Mouse (Mus musculus): ENCODE results near the gene Pwwp2b. TPM values are rescaled to one million over a fixed set of nuclear protein-coding genes. Genes with fewer than 3 reads are reported as not detected.

Gene Pwwp2b
- polyA plus RNA-seq, 1 experiment from 2014 or later = 11.7 TPM

DNA sequence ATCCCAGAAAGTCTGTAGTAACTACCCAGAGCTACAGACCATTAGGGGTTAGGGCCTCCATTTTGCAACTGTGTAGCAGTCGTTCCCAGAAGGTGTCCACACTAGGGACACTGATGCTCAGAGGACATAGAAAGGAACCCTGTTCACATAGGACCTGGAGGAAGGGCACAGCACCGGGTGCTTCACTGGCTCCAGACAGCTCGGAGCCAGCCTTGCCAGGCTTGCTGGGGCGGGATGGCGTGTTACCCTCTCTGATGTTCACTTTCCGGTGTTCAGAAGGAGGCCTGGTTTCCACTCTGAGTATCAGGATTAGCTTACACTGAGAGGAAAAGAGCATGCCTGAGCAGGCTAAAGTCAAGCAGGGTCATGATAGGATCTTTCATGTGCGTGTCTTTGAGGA lies 32.3 kb upstream of the Pwwp2b start:
- H3K4me3 ChIP-seq = no peak overlapping the region
- ATAC-seq (ENCODE audit: low FRiP score, low read depth) = no peak
- no peaks in the 10 kb centered on the region for H3K9me3 ChIP-seq
- H3K4me1 ChIP-seq = peaks cover 17% of the 10 kb centered on the region
- 85% methylated on average over 7 of the region's 7 CpGs for WGBS
- no peaks in the 10 kb centered on the region for H3K27me3 ChIP-seq
- no peak overlapping the region for H3K27ac ChIP-seq
- no peak overlapping the region for H3K4me2 ChIP-seq (replicated peaks)
- H3K9ac ChIP-seq = no peak overlapping the region
- no peaks in the 10 kb centered on the region for H3K36me3 ChIP-seq

DNA sequence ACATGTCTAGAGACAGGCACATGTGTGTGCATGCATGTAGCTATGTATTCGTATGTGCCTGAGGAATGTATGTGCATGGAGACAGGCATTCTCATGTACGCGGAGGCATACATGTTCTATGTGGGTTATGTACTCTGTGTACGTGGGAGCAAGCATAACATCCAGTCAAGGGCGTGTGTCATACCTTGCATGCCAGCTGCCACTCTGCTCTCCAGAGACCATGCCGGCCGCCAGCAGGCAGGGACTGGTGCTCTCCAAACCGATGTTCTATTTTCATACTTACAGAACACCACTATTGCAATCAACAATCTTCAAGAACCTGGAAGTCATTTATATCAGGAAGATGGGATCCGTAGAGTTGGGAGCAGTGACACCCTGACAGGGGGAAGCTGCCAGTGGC lies 31.8 kb upstream of the Pwwp2b start:
- Histone ChIP-seq H3K27me3 (no peaks in the 10 kb centered on the region), H3K27ac (no peak overlapping the region), H3K4me2 (replicated peaks) (no peak overlapping the region), H3K9me3 (no peaks in the 10 kb centered on the region), H3K36me3 (no peaks in the 10 kb centered on the region), H3K4me1 (peaks cover 17% of the 10 kb centered on the region), H3K9ac (no peak overlapping the region), H3K4me3 (no peak overlapping the region)
- 92% methylated on average over 9 of the region's 9 CpGs for WGBS
- ATAC-seq (ENCODE audit: low FRiP score, low read depth) = no peak

DNA sequence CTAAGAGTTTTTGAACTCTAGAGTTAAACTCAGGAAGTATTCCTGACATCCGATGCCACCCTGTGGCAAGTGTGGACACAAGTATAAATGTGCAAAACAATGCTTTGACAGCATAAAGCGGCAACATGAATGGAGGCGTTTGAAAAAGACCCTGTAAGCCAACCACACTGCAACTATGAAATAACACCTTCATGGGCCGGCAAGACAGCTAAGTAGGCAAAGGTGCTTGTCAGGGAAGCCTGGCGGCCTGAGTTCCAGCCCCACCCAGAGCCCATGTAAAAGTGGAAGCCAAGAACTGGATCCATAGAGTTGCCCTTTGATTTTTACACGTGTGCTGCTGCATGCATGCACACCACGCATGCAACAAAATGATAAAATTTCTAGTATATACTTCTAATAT lies 31.2 kb upstream of the Pwwp2b start:
- Histone ChIP-seq H3K4me3 (no peak overlapping the region), H3K4me1 (peaks cover 17% of the 10 kb centered on the region), H3K36me3 (no peaks in the 10 kb centered on the region), H3K9me3 (no peaks in the 10 kb centered on the region), H3K4me2 (replicated peaks) (no peak overlapping the region), H3K27ac (no peak overlapping the region), H3K9ac (no peak overlapping the region), H3K27me3 (no peaks in the 10 kb centered on the region)
- ATAC-seq (ENCODE audit: low FRiP score, low read depth) = no peak
- WGBS = 80% methylated on average over 7 of the region's 7 CpGs

DNA sequence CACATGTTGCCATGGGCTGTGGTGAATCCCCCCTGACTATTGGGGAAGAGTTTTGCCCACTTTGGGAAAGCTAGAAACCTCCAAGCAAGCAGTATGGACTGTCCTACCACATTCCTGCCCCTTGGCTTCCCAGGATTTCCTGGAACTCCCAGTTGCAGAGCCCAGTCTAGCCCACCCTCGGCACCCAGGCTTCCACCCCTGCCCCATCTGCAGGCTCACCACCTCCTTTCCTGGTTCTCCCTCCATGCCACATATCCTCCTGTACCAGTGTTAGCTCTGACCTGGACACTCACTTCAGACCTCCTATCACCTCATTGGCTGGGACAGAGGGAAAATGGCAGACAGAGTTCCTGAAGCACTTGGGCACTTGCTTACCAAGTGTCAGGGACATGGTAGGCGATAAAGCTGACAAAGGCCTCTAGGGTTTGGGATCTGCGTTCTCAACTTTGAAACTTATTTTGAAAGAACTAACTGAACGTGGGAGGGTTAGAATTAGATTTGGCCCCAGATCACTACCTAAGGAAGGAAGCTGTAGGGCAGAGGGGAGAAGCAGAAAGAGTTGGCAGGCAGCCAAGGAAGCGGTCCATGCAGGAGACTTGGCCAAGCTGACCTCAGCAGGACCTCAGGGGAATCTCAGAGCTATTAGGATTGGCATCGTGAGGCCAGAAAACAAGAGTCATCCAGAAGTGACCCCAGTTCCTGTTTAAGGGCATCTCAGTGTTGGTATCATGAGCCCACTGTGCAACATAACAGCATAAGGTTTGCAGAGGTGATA lies 29.5 kb upstream of the Pwwp2b start:
- Histone ChIP-seq H3K4me3 (no peak overlapping the region), H3K27me3 (no peaks in the 10 kb centered on the region), H3K4me2 (replicated peaks) (no peak overlapping the region), H3K4me1 (peaks cover 10% of the 10 kb centered on the region; the same call in 1 of the 2 replicates), H3K9me3 (no peaks in the 10 kb centered on the region), H3K9ac (no peak overlapping the region), H3K36me3 (no peaks in the 10 kb centered on the region), H3K27ac (no peak overlapping the region)
- ATAC-seq (ENCODE audit: low FRiP score, low read depth) = no peak
- WGBS = 65% methylated on average over 6 of the region's 6 CpGs

DNA sequence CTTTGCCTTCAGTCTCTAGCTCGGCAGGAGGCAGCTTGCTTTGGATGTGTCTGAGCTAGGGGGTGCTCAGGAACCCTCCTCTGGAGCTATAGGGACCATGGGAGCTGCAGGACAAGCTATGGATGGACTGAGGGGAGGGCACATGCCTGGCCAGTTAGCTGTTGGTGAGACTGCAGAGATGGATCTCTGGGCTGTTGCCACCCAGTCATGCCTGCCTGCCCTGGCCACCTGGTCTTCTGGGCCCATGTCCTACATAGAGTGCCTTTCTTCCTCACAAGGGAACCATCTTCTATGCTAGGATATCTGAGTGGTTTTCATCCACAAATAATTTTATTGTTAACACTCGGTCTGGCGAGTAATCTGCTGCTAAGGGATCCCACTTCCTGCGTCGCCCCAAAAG lies 28.8 kb upstream of the Pwwp2b start:
- 78% methylated on average over 5 of the region's 5 CpGs for WGBS
- Histone ChIP-seq H3K9me3 (no peaks in the 10 kb centered on the region), H3K36me3 (no peaks in the 10 kb centered on the region), H3K27me3 (no peaks in the 10 kb centered on the region), H3K4me2 (replicated peaks) (no peak overlapping the region), H3K9ac (no peak overlapping the region), H3K27ac (no peak overlapping the region), H3K4me1 (peaks cover 9% of the 10 kb centered on the region; the same call in 1 of the 2 replicates), H3K4me3 (no peak overlapping the region)
- ATAC-seq (ENCODE audit: low FRiP score, low read depth) = no peak

DNA sequence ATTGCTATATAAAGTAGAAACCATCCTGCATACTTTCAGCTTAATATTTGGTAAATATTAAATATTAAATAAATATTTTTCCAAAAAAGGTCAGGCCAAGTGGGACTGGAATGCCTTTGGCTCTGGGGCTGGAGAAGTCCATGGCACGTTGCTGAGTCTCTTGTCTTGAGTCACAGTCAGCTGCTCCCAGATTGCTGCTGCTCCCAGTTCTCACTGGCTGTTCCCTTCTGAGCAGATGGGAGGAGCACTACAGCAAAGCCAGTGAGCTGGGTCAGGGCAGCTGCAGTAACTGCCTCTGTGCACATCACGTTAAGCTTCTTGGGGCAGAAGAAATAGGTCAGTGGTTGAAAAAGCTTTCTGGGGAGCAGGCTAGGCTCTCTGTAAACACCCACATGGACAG lies 28.0 kb upstream of the Pwwp2b start:
- Histone ChIP-seq H3K27ac (no peak overlapping the region), H3K4me3 (no peak overlapping the region), H3K9ac (no peak overlapping the region), H3K9me3 (no peaks in the 10 kb centered on the region), H3K27me3 (no peaks in the 10 kb centered on the region), H3K4me1 (peaks cover 9% of the 10 kb centered on the region; the same call in 1 of the 2 replicates), H3K36me3 (no peaks in the 10 kb centered on the region), H3K4me2 (replicated peaks) (no peak overlapping the region)
- WGBS = 40% methylated on average over 2 of the region's 2 CpGs
- ATAC-seq (ENCODE audit: low FRiP score, low read depth) = no peak

DNA sequence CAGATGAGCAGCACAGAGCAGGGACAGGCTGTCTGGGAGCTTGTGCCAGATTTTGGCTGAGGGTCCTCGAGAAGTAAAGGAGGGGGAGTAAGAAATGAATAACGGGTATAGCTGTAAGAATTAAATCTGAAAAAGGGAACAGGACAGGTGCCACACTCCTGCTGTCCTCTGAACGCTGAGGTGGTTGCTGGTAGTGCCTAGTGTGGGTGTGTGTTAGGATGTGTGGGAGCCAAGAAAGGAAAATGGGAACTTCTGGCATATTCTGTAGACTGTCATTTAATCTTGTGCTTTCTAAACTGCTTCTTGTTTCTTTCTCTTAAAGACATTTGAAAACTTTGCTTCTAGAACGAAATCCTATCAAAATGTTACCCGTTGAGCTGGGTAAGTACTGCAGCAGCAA lies 27.2 kb upstream of the Pwwp2b start:
- WGBS = 78% methylated on average over 5 of the region's 5 CpGs

DNA sequence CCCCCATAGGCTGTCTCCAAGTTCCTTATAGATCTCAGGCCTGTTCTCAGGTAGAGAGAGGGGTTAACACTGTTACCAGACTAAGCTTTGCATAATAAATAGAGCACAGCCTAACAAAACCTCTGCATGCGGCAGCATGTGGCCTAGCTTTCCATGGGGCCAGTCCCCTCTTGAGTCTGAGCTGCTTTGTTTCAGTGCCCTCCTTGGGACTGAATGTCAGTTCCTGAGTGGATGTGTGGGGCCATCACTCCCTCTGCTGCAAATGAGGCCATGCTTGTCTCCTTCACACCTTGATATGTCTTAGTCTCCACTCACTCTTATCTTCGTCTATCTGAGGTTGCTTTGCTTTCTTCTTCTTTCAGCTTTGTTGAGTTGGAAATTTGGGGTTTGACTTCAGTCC lies 26.4 kb upstream of the Pwwp2b start:
- Histone ChIP-seq H3K4me1 (peaks cover 13% of the 10 kb centered on the region; the same call in 1 of the 2 replicates), H3K27me3 (no peaks in the 10 kb centered on the region), H3K4me2 (replicated peaks) (no peak overlapping the region), H3K9ac (no peak overlapping the region), H3K9me3 (no peaks in the 10 kb centered on the region), H3K36me3 (no peaks in the 10 kb centered on the region), H3K4me3 (no peak overlapping the region), H3K27ac (no peak overlapping the region)
- no peak for ATAC-seq (ENCODE audit: low FRiP score, low read depth)
- 69% methylated on average over 2 of the region's 2 CpGs for WGBS

More for the DNA sequence above, 27.2 kb upstream of the Pwwp2b start:
- no peak overlapping the region for H3K4me2 ChIP-seq (replicated peaks)
- peaks cover 13% of the 10 kb centered on the region; the same call in 1 of the 2 replicates for H3K4me1 ChIP-seq
- H3K9ac ChIP-seq = no peak overlapping the region
- H3K27me3 ChIP-seq = no peaks in the 10 kb centered on the region
- H3K4me3 ChIP-seq = no peak overlapping the region
- H3K36me3 ChIP-seq = no peaks in the 10 kb centered on the region
- H3K9me3 ChIP-seq = no peaks in the 10 kb centered on the region
- no peak for ATAC-seq (ENCODE audit: low FRiP score, low read depth)
- no peak overlapping the region for H3K27ac ChIP-seq

DNA sequence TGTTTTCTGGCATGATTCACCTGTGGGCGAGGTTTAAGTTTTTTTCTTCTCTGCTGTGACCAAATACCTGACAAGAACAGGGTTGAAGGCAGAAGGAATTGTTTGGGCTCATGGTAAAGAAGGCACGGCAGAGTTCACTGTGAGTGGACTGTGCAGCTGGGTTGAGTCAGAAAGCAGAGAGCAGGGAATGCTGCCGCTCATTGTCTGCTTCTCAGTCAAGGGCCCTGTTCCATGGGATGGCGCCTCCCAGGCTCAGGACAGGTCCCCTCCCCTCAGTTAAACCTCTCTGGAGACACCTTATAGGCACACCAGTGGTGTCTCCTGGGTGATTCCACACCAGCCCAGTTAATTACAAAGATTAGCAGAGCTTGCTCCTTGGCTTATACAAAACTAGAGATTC lies 25.9 kb upstream of the Pwwp2b start:
- Histone ChIP-seq H3K9ac (no peak overlapping the region), H3K27ac (no peak overlapping the region), H3K4me1 (peaks cover 13% of the 10 kb centered on the region; the same call in 1 of the 2 replicates), H3K4me2 (replicated peaks) (no peak overlapping the region), H3K9me3 (no peaks in the 10 kb centered on the region), H3K27me3 (no peaks in the 10 kb centered on the region), H3K4me3 (no peak overlapping the region), H3K36me3 (no peaks in the 10 kb centered on the region)
- 79% methylated on average over 4 of the region's 4 CpGs for WGBS
- ATAC-seq (ENCODE audit: low FRiP score, low read depth) = no peak

DNA sequence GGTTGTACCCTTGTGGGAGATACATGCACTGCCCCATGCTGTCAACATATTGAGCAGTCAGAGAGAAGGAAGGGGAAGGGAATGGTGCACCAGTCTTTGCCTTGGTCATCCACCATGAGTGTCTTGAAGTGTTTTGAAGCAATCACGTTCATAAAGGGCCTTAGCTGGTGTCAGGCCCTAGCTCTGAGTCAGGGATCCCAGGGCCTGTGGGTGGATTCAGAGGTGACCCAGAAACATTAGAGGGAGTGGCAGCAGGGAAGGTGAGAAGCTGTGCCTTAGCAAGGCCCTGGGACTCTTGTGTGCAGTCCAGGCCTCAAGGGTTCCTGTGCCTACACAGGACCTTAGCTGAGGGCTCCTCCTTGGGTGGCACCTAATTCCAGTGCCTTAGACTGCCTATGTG lies 24.2 kb upstream of the Pwwp2b start:
- Histone ChIP-seq H3K9me3 (no peaks in the 10 kb centered on the region), H3K9ac (no peak overlapping the region)
- 76% methylated on average over 1 of the region's 1 CpGs for WGBS

DNA sequence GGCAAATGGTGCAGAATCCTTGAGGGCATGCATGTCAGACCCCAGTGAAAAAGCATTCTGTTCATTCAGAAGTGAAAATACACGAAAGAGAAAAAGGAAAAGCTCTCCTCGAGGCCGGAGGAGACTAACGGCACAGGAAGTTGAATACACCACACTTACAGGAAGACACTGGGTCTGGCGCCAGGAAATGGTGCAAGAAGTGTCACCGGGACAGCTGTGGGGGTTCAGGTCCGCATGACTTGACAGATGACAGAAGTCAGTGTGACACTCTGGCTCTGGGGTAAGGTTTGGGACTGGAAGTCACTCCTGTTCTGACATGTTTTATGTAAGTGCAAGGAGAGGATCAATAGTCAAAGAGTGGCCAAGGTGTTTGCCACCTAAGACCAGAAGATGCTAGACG lies 23.6 kb upstream of the Pwwp2b start:
- Histone ChIP-seq H3K4me2 (replicated peaks) (no peak overlapping the region), H3K4me3 (no peak overlapping the region), H3K9ac (no peak overlapping the region), H3K36me3 (no peaks in the 10 kb centered on the region), H3K9me3 (no peaks in the 10 kb centered on the region), H3K27me3 (no peaks in the 10 kb centered on the region), H3K27ac (no peak overlapping the region), H3K4me1 (0 out of 2 replicates have a peak, but pooled peaks cover 4% of the 10 kb centered on the region)
- 74% methylated on average over 8 of the region's 8 CpGs for WGBS
- no peak for ATAC-seq (ENCODE audit: low FRiP score, low read depth)

More for the DNA sequence above, 24.2 kb upstream of the Pwwp2b start:
- Histone ChIP-seq H3K27ac (no peak overlapping the region), H3K4me3 (no peak overlapping the region), H3K36me3 (no peaks in the 10 kb centered on the region), H3K4me2 (replicated peaks) (no peak overlapping the region), H3K27me3 (no peaks in the 10 kb centered on the region), H3K4me1 (peaks cover 4% of the 10 kb centered on the region; the same call in 1 of the 2 replicates)
- no peak for ATAC-seq (ENCODE audit: low FRiP score, low read depth)

DNA sequence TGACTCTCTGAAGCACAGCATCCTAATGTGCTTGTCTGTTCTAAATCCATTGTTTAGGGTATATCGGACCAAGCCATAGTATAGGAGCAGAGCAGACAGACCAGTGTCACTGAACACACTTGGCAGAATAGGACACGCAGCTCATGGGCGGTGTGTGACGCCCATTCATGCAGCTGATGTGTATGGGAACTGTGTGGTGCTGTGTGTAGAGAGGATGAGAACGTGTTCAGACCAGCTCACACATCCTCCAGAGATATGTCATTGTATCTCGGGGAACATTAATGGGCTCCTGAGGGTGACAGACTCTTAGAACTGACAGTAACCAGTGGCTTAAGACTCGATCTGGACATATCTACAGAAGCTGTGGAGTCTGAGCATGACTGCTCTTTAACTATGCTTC lies 21.9 kb upstream of the Pwwp2b start:
- no peak for ATAC-seq (ENCODE audit: low FRiP score, low read depth)
- no peaks in the 10 kb centered on the region for H3K9me3 ChIP-seq
- H3K27me3 ChIP-seq = no peaks in the 10 kb centered on the region
- no peak overlapping the region for H3K4me2 ChIP-seq (replicated peaks)
- no peak overlapping the region for H3K9ac ChIP-seq
- H3K36me3 ChIP-seq = no peaks in the 10 kb centered on the region
- no peak overlapping the region for H3K4me3 ChIP-seq
- 0 out of 2 replicates have a peak, but pooled peaks cover 4% of the 10 kb centered on the region for H3K4me1 ChIP-seq
- 84% methylated on average over 7 of the region's 7 CpGs for WGBS
- no peak overlapping the region for H3K27ac ChIP-seq

Measured in limb, embryonic 13.5 days (tissue).